In the genomic region with DNA sequence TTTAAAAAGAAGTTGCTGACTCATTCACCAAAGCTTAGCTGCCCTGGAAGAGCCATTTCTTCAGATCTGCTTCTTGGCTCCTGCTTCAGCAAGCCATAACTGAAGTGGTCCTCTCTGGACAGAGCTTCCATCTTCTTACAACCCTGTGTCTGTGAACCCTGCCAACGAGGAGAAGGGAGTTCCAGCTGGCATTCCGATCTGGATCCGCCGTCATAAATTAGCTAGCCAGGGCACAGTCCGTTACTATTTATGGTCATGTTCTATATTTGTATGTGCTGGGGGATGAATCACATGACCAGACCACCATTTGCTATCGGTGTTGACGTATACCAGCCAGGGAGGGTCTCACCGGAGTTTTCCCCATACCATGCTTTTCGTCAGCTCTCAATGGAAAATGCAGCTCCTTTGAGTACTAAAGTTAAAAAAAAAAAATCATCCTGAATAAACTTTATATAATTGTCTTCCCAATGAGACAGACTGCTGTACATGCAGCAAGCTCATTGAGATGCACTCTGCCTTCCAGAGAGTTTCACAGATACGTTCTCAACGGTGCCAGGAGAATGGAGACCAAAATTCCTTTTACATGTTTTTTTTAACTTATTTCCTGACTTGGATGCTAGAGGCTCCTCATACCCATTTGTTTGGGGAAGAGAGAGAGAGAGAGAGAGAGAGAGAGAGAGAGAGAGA, we compare ENCODE assay signal across 7 mouse cellular contexts.
DNase-seq lines count a peak whose midpoint lies in the region; ATAC-seq and TF ChIP-seq lines count a peak whose summit lies in the region.

No protein-coding gene starts in this region.

- H3K36me3 ChIP-seq in midbrain, embryonic 16.5 days (ENCODE audit: control insufficient read depth, insufficient read depth, low read length) = no peaks in the 10 kb centered on the region
- no peaks in the 10 kb centered on the region for H3K36me3 ChIP-seq in thymus, adult 2 months (ENCODE audit: control insufficient read depth, insufficient read depth, low read length)

- no peak overlapping the region; the same call in 1 of the 2 replicates for H3K27ac ChIP-seq in midbrain, embryonic 16.5 days (ENCODE audit: low read length)
- H3K27ac ChIP-seq in thymus, adult 2 months (ENCODE audit: control insufficient read depth, insufficient read depth, low read length) = no peak overlapping the region

- DNase-seq in urinary bladder, postnatal 25 days (ENCODE audit: low spot score) = peak; percentile 15
- no peak for DNase-seq in urinary bladder, adult 2 months (ENCODE audit: low spot score)
- peak; percentile 23 for DNase-seq in embryo, embryonic 10 days (ENCODE audit: low spot score)
- DNase-seq in heart, adult 9 months (ENCODE audit: low spot score in 2 of 2) = peak; percentile 83 to 84
- peak; percentile 43 to 51 for DNase-seq in layer of hippocampus, postnatal 10 days (ENCODE audit: low spot score in 2 of 2)
- no peak for DNase-seq in thymus, adult 2 months

- no peak overlapping the region for H3K9ac ChIP-seq in midbrain, embryonic 16.5 days (ENCODE audit: low read depth, low read length)

- ATAC-seq in midbrain, embryonic 16.5 days = no peak

- peak overlapping the region; percentile 25; the same call in 1 of the 2 replicates for H3K4me2 ChIP-seq in midbrain, embryonic 16.5 days (ENCODE audit: low read length)

- WGBS in midbrain, embryonic 16.5 days = 52% methylated on average over 11 of the region's 11 CpGs
- WGBS in thymus, adult 2 months = 73% methylated on average over 11 of the region's 11 CpGs

- no peak overlapping the region for H3K4me3 ChIP-seq in midbrain, embryonic 16.5 days (ENCODE audit: low read depth, low read length)
- H3K4me3 ChIP-seq in thymus, adult 2 months (ENCODE audit: control insufficient read depth, insufficient read depth, low read length) = no peak overlapping the region

- TF ChIP-seq CTCF in thymus, adult 2 months (IDR thresholded peaks at IDR 0.05; ENCODE audit: borderline replicate concordance, control insufficient read depth, extremely low read depth, insufficient read depth, low read length, poor library complexity) = no peak

- H3K4me1 ChIP-seq in midbrain, embryonic 16.5 days (ENCODE audit: control insufficient read depth, insufficient read depth, low read length) = peaks cover 21% of the 10 kb centered on the region
- peaks cover 6% of the 10 kb centered on the region; the same call in 1 of the 2 replicates for H3K4me1 ChIP-seq in thymus, adult 2 months (replicated peaks; ENCODE audit: control insufficient read depth, insufficient read depth, low read length)

- no peaks in the 10 kb centered on the region for H3K27me3 ChIP-seq in midbrain, embryonic 16.5 days (ENCODE audit: control insufficient read depth, insufficient read depth, low read depth, low read length)
- no peaks in the 10 kb centered on the region for H3K27me3 ChIP-seq in thymus, adult 2 months (ENCODE audit: control insufficient read depth, insufficient read depth, low read length)

- no peak for TF ChIP-seq POLR2A in thymus, adult 2 months (IDR thresholded peaks at IDR 0.05; ENCODE audit: control insufficient read depth, extremely low read depth, insufficient read depth, low read length, poor library complexity)

- H3K9me3 ChIP-seq in midbrain, embryonic 16.5 days (replicated peaks; ENCODE audit: control insufficient read depth, low read length, poor library complexity, severe bottlenecking) = no peaks in the 10 kb centered on the region

Comparison
In these comparisons a context has a peak if more than half of its experiments do, and no peak if none do; other contexts are left out.
1. DNase-seq: peak in urinary bladder, postnatal 25 days (single experiment), embryo, embryonic 10 days (single experiment), heart, adult 9 months (2 of 2) and layer of hippocampus, postnatal 10 days (2 of 2); none in urinary bladder, adult 2 months (single experiment) and thymus, adult 2 months (single experiment).